Mouse (Mus musculus) stomach, postnatal 0 days (tissue): ENCODE results near the gene Naa16.

Experiments used
- CTCF ChIP-seq: IDR thresholded peaks from 2 replicates; pipeline ENCODE4 v1.5.1; 2016; ENCODE audit warnings: antibody characterized with exemption, low read depth, mild to moderate bottlenecking, moderate library complexity
- EP300 ChIP-seq: optimal IDR thresholded peaks from 2 replicates; pipeline ENCODE3; 2016; ENCODE audit warnings: antibody characterized with exemption

DNA sequence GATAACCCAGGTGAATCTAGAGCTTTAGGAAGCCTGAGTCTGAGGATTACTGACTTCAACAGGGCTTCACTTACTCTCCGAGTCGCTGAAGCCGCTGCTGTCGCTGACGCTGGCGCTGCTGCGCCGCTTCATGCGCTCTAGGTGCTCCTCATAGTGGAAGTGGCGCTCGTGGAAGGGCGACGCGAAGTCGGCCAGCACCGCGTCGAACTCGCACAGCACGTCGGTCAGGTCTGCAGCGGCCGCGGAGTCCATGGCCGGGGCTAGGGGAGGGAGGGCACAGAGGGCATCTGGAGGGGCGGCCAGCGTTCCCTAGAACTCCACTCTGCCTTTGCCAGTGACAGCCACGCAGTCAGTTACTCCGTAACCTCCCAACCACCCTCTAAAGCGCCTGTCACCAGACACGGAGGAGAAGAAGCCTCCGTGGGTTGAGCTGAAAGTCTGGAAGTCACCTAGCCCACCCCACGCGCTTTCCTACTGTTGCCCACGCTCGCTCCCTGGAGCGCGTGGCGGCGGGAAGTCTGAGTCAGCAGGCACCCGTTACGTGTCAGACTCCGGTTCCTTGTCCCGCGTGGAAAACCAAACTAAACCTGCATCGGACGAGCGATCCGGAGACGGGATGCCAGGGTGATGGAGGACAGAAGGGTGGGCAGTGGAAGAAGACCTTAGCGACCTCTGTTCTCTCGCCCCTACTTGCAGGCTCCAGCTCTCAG is 89.8 kb downstream of the Naa16 start:
- no peak for TF ChIP-seq CTCF
- no peak for TF ChIP-seq EP300
